Mouse (Mus musculus): ENCODE measurements at regions not wholly inside any gene's neighbourhood (a gene's known extent, or its start where the extent isn't known, plus 50 kb on each side); places are given as distances from the start of the nearest gene placed in this dataset.

DNA sequence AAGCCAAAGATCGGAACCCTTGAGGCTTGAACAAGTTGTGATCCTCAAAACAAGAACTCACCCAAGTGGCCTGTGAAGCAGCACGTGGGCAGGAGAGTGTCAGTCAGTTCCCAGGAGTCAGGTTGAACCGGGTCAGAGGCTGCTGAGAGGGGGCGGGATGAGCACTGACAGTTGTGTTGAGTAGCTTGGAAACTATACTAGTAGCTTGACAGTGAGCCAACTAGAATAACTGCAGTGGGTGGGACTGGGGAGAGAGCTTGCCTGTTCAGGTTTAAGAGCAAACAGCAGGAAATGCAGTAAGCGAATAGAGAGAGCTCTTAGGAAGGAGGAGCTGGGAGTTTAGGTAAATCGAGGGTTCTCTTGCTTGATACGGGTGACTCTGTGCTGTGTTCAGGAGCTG, 61.0 kb upstream of the Syt6 start:
- no peak for DNase-seq (ENCODE audit: low spot score)

GRCm38 (mm10) chr3:103515946-103516345, 59.1 kb upstream of the Syt6 start:
- no peak for DNase-seq (ENCODE audit: low spot score)

GRCm38 (mm10) chr3:103517376-103518304, 57.4 kb upstream of the Syt6 start:
- no peak for DNase-seq (ENCODE audit: low spot score)

DNA sequence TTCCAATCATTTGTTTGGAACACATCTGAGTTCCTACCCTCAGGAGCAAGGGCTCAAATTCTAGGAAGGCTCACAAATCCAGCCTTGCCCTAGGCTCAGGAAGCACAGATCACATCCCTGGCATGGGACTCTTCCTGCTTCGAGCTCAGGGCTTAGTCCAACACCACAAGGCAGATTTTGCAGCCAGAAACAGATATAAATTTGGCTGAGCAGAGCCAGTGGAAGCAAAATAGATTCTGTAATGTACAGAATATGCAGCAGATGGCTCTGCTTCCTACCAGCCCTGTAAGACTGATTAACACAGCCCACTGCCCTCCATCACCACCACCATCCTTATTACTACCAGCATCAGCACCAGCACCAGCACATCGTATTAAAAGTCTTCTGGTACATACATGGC, 56.4 kb upstream of the Syt6 start:
- DNase-seq (ENCODE audit: low spot score), result no peak

Measured in ovary, postnatal 36 days (tissue).